Mouse (Mus musculus) hindbrain, embryonic 12.5 days (tissue): ENCODE data around the gene Snrpd2. TPM values are rescaled to one million over a fixed set of nuclear protein-coding genes. Genes with fewer than 3 reads are reported as not detected.

Experiments used
- ATAC-seq: fragments of 200-750 bp; cut with Nextera tagmentation; 2 replicates; pipeline ENCODE4 v1.8.0; 2017; ENCODE audit warnings: moderate TSS enrichment; ENCODE audit not compliant: low FRiP score
- H3K27ac ChIP-seq: fragments of 300-500 bp; sonication (generic); 2 replicates; pipeline ENCODE4 v1.5.1; 2016; ENCODE audit warnings: mild to moderate bottlenecking
- H3K27me3 ChIP-seq: fragments of 300-500 bp; sonication (generic); 2 replicates; pipeline ENCODE4 v1.6.1; 2016; ENCODE audit warnings: mild to moderate bottlenecking
- H3K36me3 ChIP-seq: fragments of 300-500 bp; sonication (generic); 2 replicates; pipeline ENCODE4 v1.6.1; 2016; ENCODE audit warnings: mild to moderate bottlenecking
- H3K4me1 ChIP-seq: fragments of 300-500 bp; sonication (generic); 2 replicates; pipeline ENCODE4 v1.6.1; 2016
- H3K4me2 ChIP-seq: fragments of 300-500 bp; sonication (generic); replicated peaks from 2 replicates; pipeline ENCODE4 v1.6.1; 2016; ENCODE audit warnings: mild to moderate bottlenecking
- H3K4me3 ChIP-seq: fragments of 300-500 bp; sonication (generic); 2 replicates; pipeline ENCODE4 v1.5.1; 2016; ENCODE audit warnings: mild to moderate bottlenecking
- H3K9ac ChIP-seq: fragments of 300-500 bp; sonication (generic); 2 replicates; pipeline ENCODE4 v1.6.1; 2016; ENCODE audit warnings: mild to moderate bottlenecking, moderate library complexity
- H3K9me3 ChIP-seq: fragments of 300-500 bp; sonication (generic); replicated peaks from 2 replicates; pipeline ENCODE4 v1.6.1; 2016; ENCODE audit warnings: mild to moderate bottlenecking
- WGBS: fragments of 180-500 bp; shearing (Covaris S2); methylation state at CpG from one replicate; pipeline ENCODE4 v1.1.7; 2016; 5-methylcytosine and 5-hydroxymethylcytosine counted together
- polyA plus RNA-seq: library from polyadenylated mRNA; unstranded; fragments of >200 nt; fragmentation: Nextera tagmentation; extraction: Ambion mirVana; gene quantifications from 2 replicates; pipeline ENCODE4 v1.2.1, GENCODE M21; 2016

Snrpd2 gene
- polyA plus RNA-seq, result 118 and 122 TPM in 2 replicates

DNA sequence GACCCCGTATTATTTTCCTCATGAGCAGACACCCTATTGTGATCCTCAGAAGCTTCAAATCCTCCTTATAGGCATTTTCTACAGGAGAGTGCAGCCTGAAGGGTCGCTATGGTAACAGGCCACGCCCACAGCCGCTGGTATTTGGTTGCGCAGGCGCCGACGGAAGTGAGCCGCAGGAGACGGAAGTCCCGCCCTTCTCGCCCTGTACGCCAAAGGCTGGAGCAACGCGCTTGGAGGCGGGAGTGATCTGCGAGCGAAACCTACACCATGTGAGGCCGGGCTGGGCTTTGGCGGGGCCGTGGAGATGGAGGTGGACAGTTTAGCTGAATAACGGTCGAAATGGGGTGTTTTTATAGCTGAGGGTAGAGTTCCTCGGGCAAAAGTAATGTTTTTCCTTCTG is at the start of gene Snrpd2:
Gene Snrpd2, plus strand, starts transcription at position 97 of the 400 bp plus-strand sequence.
- H3K9ac ChIP-seq, result peak within 1 kb of the TSS; percentile 73
- peak; percentile 92 for ATAC-seq
- H3K4me1 ChIP-seq, result peaks cover 24% of the 10 kb centered on the region
- peak within 1 kb of the TSS; percentile 66 for H3K4me2 ChIP-seq
- H3K27me3 ChIP-seq, result no peaks in the 10 kb centered on the region
- 0% methylated on average over 24 of the region's 24 CpGs for WGBS
- no peaks in the 10 kb centered on the region for H3K9me3 ChIP-seq
- H3K36me3 ChIP-seq, result peaks cover 40% of the 10 kb centered on the region
- H3K4me3 ChIP-seq, result peak within 1 kb of the TSS; percentile 60
- H3K27ac ChIP-seq, result peak within 1 kb of the TSS; percentile 86

DNA sequence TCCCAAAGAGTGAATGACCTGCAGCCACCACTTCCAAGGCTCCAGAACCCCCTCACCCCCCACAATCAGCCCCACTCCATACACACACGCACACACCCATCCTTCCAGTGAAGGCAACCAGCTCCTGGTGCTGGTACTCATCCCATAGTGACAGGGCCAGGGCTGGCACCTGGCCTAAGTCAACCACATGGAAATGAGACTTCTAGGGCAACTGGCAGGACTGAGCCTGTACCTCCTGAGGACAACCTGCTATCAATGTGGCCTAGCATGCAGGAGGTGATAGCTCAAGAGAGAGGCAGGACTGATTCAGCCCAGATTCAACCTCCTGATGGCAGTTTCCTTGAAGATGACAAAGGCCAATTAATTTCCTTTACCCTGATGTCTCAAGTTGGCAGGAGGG is 49.2 kb upstream of the Snrpd2 start:
- Histone ChIP-seq H3K4me2 (no peak overlapping the region), H3K27ac (no peak overlapping the region), H3K9ac (no peak overlapping the region), H3K9me3 (no peaks in the 10 kb centered on the region), H3K27me3 (0 out of 2 replicates have a peak, but pooled peaks cover 2% of the 10 kb centered on the region), H3K36me3 (no peaks in the 10 kb centered on the region), H3K4me3 (no peak overlapping the region), H3K4me1 (peaks cover 24% of the 10 kb centered on the region)
- no peak for ATAC-seq
- WGBS, result 94% methylated on average over 1 of the region's 1 CpGs

DNA sequence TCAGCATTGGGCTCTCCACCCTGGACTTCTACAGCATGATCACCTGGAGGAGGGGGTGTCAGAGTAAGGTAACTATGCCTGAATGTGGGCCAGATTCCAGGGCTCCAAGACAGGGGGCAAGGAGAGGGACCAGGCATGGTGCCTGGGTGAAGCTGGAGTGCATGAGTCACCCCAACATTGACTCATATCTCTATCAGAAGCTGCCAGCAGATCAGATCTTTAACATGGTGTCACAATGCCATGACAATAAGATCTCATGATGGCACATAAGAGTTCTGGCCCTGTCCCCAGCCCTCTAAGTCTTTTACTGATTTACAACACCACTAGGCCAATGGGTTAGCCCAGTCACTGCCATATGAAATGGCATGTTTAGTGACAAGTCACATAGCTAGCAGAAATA is 45.8 kb upstream of the Snrpd2 start:
- Histone ChIP-seq H3K27ac (no peak overlapping the region), H3K36me3 (no peaks in the 10 kb centered on the region), H3K27me3 (no peaks in the 10 kb centered on the region), H3K9me3 (no peaks in the 10 kb centered on the region), H3K4me3 (no peak overlapping the region), H3K4me1 (0 out of 2 replicates have a peak, but pooled peaks cover 3% of the 10 kb centered on the region), H3K9ac (no peak overlapping the region), H3K4me2 (no peak overlapping the region)
- ATAC-seq, result no peak

DNA sequence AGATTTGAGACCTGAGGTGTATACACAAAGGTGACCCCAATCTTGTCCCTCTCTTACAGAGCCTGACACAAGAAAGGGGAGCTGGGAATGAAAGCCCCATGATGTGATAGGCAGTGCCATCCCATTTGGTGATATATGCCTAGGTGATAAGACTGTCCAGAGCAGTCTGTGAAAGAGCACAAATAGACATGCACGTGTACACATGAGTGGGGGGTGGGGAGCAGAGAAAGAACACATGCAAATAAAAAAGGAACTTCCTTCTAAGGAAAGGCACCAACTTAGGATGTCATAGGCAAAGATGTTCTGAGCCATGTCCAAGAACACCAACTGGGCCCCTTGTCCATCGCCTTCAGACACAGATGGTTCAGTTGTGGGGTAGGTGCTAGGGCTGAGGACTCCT is 45.0 kb upstream of the Snrpd2 start:
- ATAC-seq, result no peak
- H3K4me3 ChIP-seq, result no peak overlapping the region
- H3K36me3 ChIP-seq, result no peaks in the 10 kb centered on the region
- H3K27me3 ChIP-seq, result no peaks in the 10 kb centered on the region
- H3K4me2 ChIP-seq, result no peak overlapping the region
- H3K27ac ChIP-seq, result no peak overlapping the region
- no peak overlapping the region for H3K9ac ChIP-seq
- H3K9me3 ChIP-seq, result no peaks in the 10 kb centered on the region
- H3K4me1 ChIP-seq, result no peaks in the 10 kb centered on the region
- 88% methylated on average over 2 of the region's 2 CpGs for WGBS

DNA sequence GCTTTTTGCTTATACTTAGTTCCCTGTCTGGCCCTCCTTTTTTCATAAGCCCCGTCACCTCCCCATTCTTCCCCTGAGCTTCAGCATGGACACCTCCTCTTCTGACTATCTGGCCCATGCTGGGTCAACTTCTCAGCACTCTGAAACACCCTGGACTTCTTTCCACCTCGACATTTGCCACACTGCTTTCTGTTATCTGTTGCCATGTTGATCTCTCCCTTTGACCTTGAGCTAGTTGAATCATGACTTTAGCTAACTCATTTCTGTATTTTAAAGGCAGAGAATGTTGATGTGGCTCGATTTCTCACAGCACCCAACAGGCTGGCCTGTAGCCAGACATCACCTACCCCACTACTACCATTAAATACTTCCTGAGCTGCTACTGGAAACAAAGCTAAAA is 42.1 kb upstream of the Snrpd2 start:
- no peak overlapping the region for H3K27ac ChIP-seq
- H3K27me3 ChIP-seq, result no peaks in the 10 kb centered on the region
- H3K9me3 ChIP-seq, result no peaks in the 10 kb centered on the region
- no peaks in the 10 kb centered on the region for H3K36me3 ChIP-seq
- H3K4me2 ChIP-seq, result no peak overlapping the region
- 72% methylated on average over 3 of the region's 3 CpGs for WGBS
- H3K9ac ChIP-seq, result no peak overlapping the region
- H3K4me3 ChIP-seq, result no peak overlapping the region
- no peaks in the 10 kb centered on the region for H3K4me1 ChIP-seq
- no peak for ATAC-seq

DNA sequence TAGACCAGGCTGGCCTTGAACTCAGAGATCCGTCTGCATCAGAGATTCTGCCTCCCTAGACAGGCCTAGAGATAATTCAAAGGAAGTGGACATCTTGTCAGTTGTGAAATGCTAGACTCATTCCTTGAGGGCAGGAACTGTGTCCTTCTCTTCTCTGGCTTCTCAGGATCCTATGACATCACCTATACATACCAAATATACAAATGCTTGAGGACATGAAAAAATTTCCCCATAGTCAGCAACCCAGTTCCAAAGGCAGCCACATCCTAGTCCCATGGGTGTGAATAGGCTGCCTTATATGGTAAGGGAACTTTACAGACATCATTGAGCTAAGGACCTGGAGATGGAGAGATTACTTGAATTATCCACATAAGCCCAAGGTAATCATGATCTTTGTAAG is 40.0 kb upstream of the Snrpd2 start:
- no peak overlapping the region for H3K4me3 ChIP-seq
- 97% methylated on average over 1 of the region's 1 CpGs for WGBS

DNA sequence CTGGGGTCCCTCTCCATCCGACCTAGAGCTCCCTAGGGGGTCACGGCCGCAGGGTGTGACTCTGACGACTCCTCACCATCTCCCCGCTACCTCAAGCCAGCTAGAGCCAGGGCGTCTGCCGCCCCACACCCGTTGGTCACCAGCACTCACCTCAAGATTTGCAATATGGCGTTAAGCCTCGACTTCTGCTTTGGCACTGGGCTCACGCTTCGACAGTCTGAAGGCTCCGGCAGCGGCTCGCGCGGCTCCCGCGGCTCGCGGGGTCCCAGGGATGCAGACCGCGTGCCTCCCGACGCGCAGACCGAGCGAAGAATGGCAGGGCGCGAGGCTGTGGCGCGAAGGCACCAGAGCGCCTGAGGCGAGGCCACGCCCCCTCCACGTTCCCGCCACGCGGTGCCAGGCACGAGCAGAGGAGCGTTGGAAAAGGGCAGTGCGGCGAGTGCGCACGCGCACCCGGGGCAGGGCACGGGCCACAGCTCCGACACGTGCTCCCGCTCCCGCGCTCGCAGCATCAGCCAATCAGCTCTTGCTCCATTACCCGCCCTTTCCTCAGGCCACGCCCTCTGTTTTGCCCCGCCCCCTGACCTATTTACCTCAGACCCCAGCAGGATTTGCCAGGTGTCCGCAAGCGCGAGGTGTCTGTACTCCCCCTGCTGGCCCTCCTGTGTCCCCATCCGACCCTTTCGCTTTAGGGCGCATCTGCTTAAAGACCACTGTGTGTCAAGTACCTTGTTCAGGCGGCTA is 31.3 kb upstream of the Snrpd2 start, which contains the start of gene Gm4969:
Gene Gm4969, minus strand, starts transcription at position 341 of the 744 bp plus-strand sequence.
- H3K4me1 ChIP-seq, result peaks cover 17% of the 10 kb centered on the region
- peak within 1 kb of the TSS; percentile 48 for H3K4me2 ChIP-seq
- no peak within 1 kb of the TSS for H3K9ac ChIP-seq
- WGBS, result 17% methylated on average over 64 of the region's 64 CpGs
- no peaks in the 10 kb centered on the region for H3K36me3 ChIP-seq
- peaks cover 12% of the 10 kb centered on the region; the same call in 1 of the 2 replicates for H3K27me3 ChIP-seq
- peaks cover 8% of the 10 kb centered on the region; the same call in 1 of the 2 replicates for H3K9me3 ChIP-seq
- peak; percentile 14; the same call in 1 of the 2 replicates for ATAC-seq
- H3K4me3 ChIP-seq, result peak within 1 kb of the TSS; percentile 16
- H3K27ac ChIP-seq, result no peak within 1 kb of the TSS

More for the DNA sequence above, 40.0 kb upstream of the Snrpd2 start:
- Histone ChIP-seq H3K36me3 (no peaks in the 10 kb centered on the region), H3K9ac (no peak overlapping the region), H3K9me3 (no peaks in the 10 kb centered on the region), H3K4me2 (no peak overlapping the region), H3K27ac (no peak overlapping the region), H3K27me3 (no peaks in the 10 kb centered on the region), H3K4me1 (no peaks in the 10 kb centered on the region)
- no peak for ATAC-seq

DNA sequence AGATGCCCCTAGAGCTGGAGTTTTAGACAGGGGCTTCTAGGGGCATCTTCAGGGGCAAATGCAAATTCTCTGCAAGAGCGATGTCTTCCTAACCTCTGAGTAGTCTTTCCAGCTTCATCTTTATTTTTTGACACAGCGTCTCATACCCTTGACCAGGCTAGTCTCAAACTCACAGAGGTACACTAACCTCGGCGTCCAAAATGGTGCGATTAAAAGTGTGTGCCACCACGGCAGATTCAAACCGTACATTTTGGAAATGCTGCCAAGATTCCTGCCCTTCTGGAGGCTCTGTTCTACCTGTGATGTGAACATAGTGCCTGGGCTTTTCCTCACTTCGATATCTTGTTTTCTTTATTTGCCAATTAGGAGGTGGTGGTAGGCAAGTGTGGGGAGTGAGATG is 30.4 kb upstream of the Snrpd2 start:
- peaks cover 12% of the 10 kb centered on the region; the same call in 1 of the 2 replicates for H3K27me3 ChIP-seq
- H3K4me2 ChIP-seq, result no peak overlapping the region
- H3K36me3 ChIP-seq, result no peaks in the 10 kb centered on the region
- WGBS, result 92% methylated on average over 8 of the region's 8 CpGs
- H3K4me3 ChIP-seq, result no peak overlapping the region
- no peak overlapping the region for H3K27ac ChIP-seq
- H3K4me1 ChIP-seq, result peaks cover 17% of the 10 kb centered on the region
- H3K9me3 ChIP-seq, result peaks cover 8% of the 10 kb centered on the region; the same call in 1 of the 2 replicates
- ATAC-seq, result peak; percentile 44; the same call in 1 of the 2 replicates
- H3K9ac ChIP-seq, result no peak overlapping the region

DNA sequence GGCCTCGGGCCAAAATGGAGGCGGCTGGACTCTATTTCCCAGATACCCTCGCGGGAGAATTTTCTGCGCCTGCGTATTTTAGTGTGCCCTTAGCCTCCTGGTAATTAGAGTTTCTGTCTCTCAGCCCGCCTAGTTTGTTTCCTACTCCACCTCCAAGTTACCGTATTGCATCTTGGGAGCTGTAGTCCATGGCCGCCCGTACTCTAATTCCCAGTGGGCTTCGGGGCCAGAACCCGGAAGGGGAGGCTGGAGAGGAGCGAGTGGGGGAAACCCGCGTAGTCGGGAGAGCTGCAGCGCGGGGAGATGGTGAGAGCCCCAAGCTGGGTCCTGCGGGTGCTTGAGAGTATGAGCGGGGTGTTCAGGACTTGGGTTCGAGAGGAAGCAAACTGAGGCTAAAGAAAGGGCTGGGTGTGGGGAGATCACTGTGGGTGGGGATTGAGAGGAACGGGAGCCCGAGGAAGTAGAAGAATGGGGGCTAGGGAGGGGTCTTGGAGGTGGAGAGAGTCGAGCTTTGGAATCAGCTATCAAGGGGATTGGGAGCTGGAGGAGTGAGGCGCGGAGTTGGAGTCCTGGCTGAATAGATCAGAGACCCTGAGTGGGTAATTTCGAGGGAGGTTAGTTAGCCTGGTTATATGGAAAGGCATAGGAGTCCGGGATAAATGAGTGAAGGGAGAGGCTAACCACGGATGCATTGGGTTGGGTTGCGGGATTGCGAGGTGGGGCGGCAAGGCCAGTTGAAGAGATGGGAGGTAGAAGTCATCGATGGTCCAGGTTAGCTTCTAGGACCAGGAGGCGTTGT is 29.7 kb upstream of the Snrpd2 start, which contains the start of gene Fbxo46:
Gene Fbxo46, plus strand, starts transcription at position 229 of the 799 bp plus-strand sequence.
- H3K4me1 ChIP-seq, result peaks cover 17% of the 10 kb centered on the region
- WGBS, result 3% methylated on average over 34 of the region's 34 CpGs
- H3K4me2 ChIP-seq, result peak within 1 kb of the TSS; percentile 73
- ATAC-seq, result peak; percentile 97
- H3K27ac ChIP-seq, result peak within 1 kb of the TSS; percentile 19; the same call in 1 of the 2 replicates
- H3K9ac ChIP-seq, result peak within 1 kb of the TSS; percentile 64
- peaks cover 8% of the 10 kb centered on the region; the same call in 1 of the 2 replicates for H3K9me3 ChIP-seq
- H3K36me3 ChIP-seq, result no peaks in the 10 kb centered on the region
- peaks cover 12% of the 10 kb centered on the region; the same call in 1 of the 2 replicates for H3K27me3 ChIP-seq
- peak within 1 kb of the TSS; percentile 47 for H3K4me3 ChIP-seq

DNA sequence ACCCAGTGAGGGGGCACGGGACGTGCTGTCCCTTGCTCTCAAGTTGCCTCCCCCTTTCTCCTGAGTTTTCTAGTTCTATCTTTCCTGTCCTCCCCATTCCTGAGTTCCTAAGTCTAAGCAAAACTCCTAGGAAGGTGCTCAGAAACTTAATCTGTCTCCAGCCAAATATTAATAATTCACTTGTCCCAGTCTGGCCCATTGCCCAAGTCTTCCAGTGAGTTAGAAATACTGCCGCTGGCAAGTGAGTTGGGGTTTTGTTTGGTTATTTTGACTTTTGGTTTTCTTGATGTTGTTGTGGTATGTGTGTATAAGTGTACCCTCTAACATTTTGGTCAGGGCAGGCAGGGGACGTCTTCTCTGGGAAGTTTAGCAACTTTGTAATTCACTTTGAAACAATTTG is 27.8 kb upstream of the Snrpd2 start:
- peaks cover 17% of the 10 kb centered on the region for H3K4me1 ChIP-seq
- no peak overlapping the region for H3K4me2 ChIP-seq
- no peak for ATAC-seq
- H3K27me3 ChIP-seq, result peaks cover 12% of the 10 kb centered on the region; the same call in 1 of the 2 replicates
- 87% methylated on average over 4 of the region's 4 CpGs for WGBS
- H3K4me3 ChIP-seq, result no peak overlapping the region
- no peak overlapping the region for H3K9ac ChIP-seq
- peaks cover 8% of the 10 kb centered on the region; the same call in 1 of the 2 replicates for H3K9me3 ChIP-seq
- no peaks in the 10 kb centered on the region for H3K36me3 ChIP-seq
- no peak overlapping the region for H3K27ac ChIP-seq

DNA sequence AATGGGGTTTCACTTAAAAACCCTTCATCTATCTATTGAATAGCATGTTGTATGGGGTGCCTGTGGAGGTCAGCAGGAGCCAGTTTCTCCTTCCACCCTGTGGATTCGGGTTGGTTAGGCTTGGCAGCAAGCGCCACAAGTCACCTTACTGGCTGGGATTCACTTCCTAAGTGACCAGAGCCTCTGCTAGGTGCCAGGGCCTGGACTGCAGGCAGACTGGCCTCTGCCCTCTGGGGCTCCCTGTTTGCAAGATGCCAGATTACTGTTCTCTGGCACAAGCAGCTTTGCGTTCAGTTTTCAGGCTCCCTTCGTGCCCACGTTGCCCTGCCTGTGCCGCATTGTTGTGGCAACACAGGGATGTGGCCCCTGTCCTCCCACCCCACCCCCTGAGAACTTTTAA is 24.8 kb upstream of the Snrpd2 start:
- Histone ChIP-seq H3K27ac (0 out of 2 replicates have a peak overlapping the region, but pooled peaks have one; percentile 5), H3K4me2 (no peak overlapping the region), H3K27me3 (no peaks in the 10 kb centered on the region), H3K36me3 (0 out of 2 replicates have a peak, but pooled peaks cover 6% of the 10 kb centered on the region), H3K9ac (no peak overlapping the region), H3K4me1 (peaks cover 12% of the 10 kb centered on the region), H3K9me3 (no peaks in the 10 kb centered on the region), H3K4me3 (no peak overlapping the region)
- ATAC-seq, result no peak
- WGBS, result 85% methylated on average over 6 of the region's 6 CpGs

DNA sequence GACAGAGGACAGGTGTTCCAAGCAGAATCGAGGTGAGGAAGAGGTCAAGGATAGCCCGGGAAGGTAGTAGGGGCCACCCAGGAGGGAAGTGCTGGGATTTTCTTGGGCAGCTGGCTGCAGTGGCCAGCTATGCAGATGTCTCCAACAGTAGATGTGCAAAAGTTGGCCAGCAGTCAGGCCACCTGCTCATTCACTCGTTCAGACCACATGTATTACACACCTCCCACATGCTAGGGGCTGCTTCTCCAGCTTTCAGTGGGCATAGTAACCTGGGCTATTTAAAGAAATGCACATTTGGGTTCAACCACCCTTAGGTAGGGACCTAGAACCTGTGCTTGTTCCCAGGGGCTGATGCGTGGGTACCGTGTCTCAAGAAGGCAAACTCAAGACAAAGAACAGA is 21.8 kb upstream of the Snrpd2 start:
- ATAC-seq, result no peak
- 89% methylated on average over 5 of the region's 5 CpGs for WGBS
- no peaks in the 10 kb centered on the region for H3K9me3 ChIP-seq

More for the DNA sequence above, 21.8 kb upstream of the Snrpd2 start:
- H3K4me2 ChIP-seq, result no peak overlapping the region
- H3K36me3 ChIP-seq, result 0 out of 2 replicates have a peak, but pooled peaks cover 6% of the 10 kb centered on the region
- H3K4me3 ChIP-seq, result no peak overlapping the region
- H3K27ac ChIP-seq, result no peak overlapping the region
- H3K4me1 ChIP-seq, result peaks cover 14% of the 10 kb centered on the region; the same call in 1 of the 2 replicates
- H3K27me3 ChIP-seq, result no peaks in the 10 kb centered on the region
- H3K9ac ChIP-seq, result no peak overlapping the region
